Mouse (Mus musculus) gastrocnemius, postnatal 10 days (tissue): ENCODE measurements around the gene Pou2f1. TPM values are rescaled to one million over a fixed set of nuclear protein-coding genes. Genes with fewer than 3 reads are reported as not detected.
A peak's percentile ranks its signal among the peaks of the same experiment; 100 is the strongest.

Source experiments
- DNase-seq: peaks from one replicate; pipeline ENCODE4 v3.0.0; 2021; ENCODE audit warnings: mixed read lengths
- long read RNA-seq, 2 experiments: library from polyadenylated mRNA; stranded (forward); transcript quantifications; one replicate each; pipeline ENCODE4 v2.0.0; 2021
- total RNA-seq, 2 experiments: library from RNA; stranded (reverse); gene quantifications; 2 replicates each; pipeline ENCODE4 v1.2.3; 2021

Pou2f1 gene
- 10 to 100 TPM in 1 of 2 experiments, 1 to 10 TPM in 1; 9.6 to 11.4 TPM for total RNA-seq
- long read RNA-seq, experiment 1, partial matches to known transcripts = 1 of 3 reads
- long read RNA-seq, experiment 1, other reads (novel, unspliced or antisense) = 2 of 3 reads
- long read RNA-seq, experiment 2, partial matches to known transcripts = 1 of 4 reads
- long read RNA-seq, experiment 2, other reads (novel, unspliced or antisense) = 2 of 4 reads

- peak; percentile 98 for DNase-seq
Measured at GRCm38 (mm10) chr1:166002520-166003155, at the start of gene Pou2f1. Gene Pou2f1, minus strand, starts transcription at chr1:166002678.

- DNase-seq = no peak
Measured at GRCm38 (mm10) chr1:166049046-166049827, 46.8 kb upstream of the Pou2f1 start.

GRCm38 (mm10) chr1:166048230-166048911 lies 45.9 kb upstream of the Pou2f1 start:
- no peak for DNase-seq

- no peak for DNase-seq
Measured at GRCm38 (mm10) chr1:166047505-166048170, 45.2 kb upstream of the Pou2f1 start.

GRCm38 (mm10) chr1:166045894-166046197 lies 43.4 kb upstream of the Pou2f1 start:
- no peak for DNase-seq

- DNase-seq = no peak
Measured at GRCm38 (mm10) chr1:166045060-166045893, 42.8 kb upstream of the Pou2f1 start.

GRCm38 (mm10) chr1:166043451-166044149 lies 41.1 kb upstream of the Pou2f1 start:
- no peak for DNase-seq

GRCm38 (mm10) chr1:166041501-166041900 lies 39.0 kb upstream of the Pou2f1 start:
- DNase-seq = no peak

- no peak for DNase-seq
Measured at GRCm38 (mm10) chr1:166038731-166039332, 36.4 kb upstream of the Pou2f1 start.

- DNase-seq = no peak
Measured at GRCm38 (mm10) chr1:166035045-166035444, 32.6 kb upstream of the Pou2f1 start.

GRCm38 (mm10) chr1:166031673-166032547 lies 29.4 kb upstream of the Pou2f1 start:
- DNase-seq = no peak

GRCm38 (mm10) chr1:166023981-166024380 lies 21.5 kb upstream of the Pou2f1 start:
- DNase-seq = no peak

GRCm38 (mm10) chr1:166017203-166017602 lies 14.7 kb upstream of the Pou2f1 start:
- no peak for DNase-seq

- no peak for DNase-seq
Measured at GRCm38 (mm10) chr1:166016306-166016705, 13.8 kb upstream of the Pou2f1 start.

- no peak for DNase-seq
Measured at GRCm38 (mm10) chr1:166014530-166014929, 12.1 kb upstream of the Pou2f1 start.

GRCm38 (mm10) chr1:166010106-166010505 lies 7.6 kb upstream of the Pou2f1 start:
- DNase-seq = no peak

- no peak for DNase-seq
Measured at GRCm38 (mm10) chr1:166008634-166009350, 6.3 kb upstream of the Pou2f1 start.

GRCm38 (mm10) chr1:166007026-166007425 lies 4.5 kb upstream of the Pou2f1 start:
- no peak for DNase-seq
